Mouse (Mus musculus): ENCODE data around the gene Sfta2. TPM values are rescaled to one million over a fixed set of nuclear protein-coding genes. Genes with fewer than 3 reads are reported as not detected.
A peak's percentile ranks its signal among the peaks of the same experiment; 100 is the strongest.

The Sfta2 gene
- polyA plus RNA-seq, 1 experiment = not detected

DNA sequence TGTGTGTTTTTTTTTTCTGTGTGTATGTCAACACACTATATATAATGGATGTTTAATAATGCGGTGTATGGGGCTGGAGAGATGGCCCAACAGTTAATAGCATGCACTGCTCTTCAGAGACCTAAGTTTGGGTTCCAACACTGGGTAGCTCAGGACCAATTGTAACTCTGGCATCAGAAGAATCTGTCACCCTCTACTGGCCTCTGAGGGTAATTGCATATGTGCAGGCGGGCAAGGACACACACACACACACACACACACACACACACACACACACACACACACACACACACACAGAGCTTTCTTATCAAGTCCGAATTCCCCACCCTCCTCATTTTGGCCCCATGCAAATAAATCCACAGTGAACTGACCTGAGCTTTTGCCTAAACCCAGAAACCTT is 33.9 kb downstream of the Sfta2 start:
- Histone ChIP-seq H3K27ac (replicated peaks; ENCODE audit: low read depth, low read length) (no peak overlapping the region), H3K4me1 (ENCODE audit: control insufficient read depth, insufficient read depth, insufficient read length, low read length) (no peaks in the 10 kb centered on the region), H3K4me3 (ENCODE audit: insufficient read depth, low read depth, low read length) (no peak overlapping the region)

DNA sequence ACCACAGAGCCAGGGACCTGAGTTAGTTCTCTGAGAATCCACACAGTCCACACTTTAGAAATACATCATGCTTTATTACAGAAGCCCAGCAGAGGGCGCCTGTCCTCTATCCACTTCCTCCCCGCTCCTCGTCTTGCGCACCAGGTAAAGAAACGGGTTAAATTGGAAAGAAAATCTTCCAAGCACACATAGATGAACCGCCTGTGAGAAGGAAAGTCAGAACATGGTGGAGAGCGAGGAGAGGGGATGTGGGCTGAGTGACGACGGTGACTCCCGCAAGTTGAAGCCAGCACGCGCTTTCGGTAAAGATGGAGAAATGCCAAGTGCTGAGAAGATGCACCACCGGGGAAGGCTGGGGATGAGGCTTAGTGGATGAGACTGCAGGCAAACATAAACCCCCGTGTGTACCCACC is 34.4 kb downstream of the Sfta2 start:
- no peaks in the 10 kb centered on the region for H3K4me1 ChIP-seq (ENCODE audit: control insufficient read depth, insufficient read depth, insufficient read length, low read length)
- H3K27ac ChIP-seq (replicated peaks; ENCODE audit: low read depth, low read length) = no peak overlapping the region
- peak overlapping the region; percentile 50 for H3K4me3 ChIP-seq (ENCODE audit: insufficient read depth, low read depth, low read length)

GRCm38 (mm10) chr17:35636363-35636762 is 35.0 kb downstream of the Sfta2 start:
- Histone ChIP-seq H3K4me3 (ENCODE audit: insufficient read depth, low read depth, low read length) (no peak overlapping the region), H3K4me1 (ENCODE audit: control insufficient read depth, insufficient read depth, insufficient read length, low read length) (no peaks in the 10 kb centered on the region), H3K27ac (replicated peaks; ENCODE audit: low read depth, low read length) (no peak overlapping the region)

- Histone ChIP-seq H3K4me3 (ENCODE audit: insufficient read depth, low read depth, low read length) (no peak overlapping the region), H3K4me1 (ENCODE audit: control insufficient read depth, insufficient read depth, insufficient read length, low read length) (no peaks in the 10 kb centered on the region), H3K27ac (replicated peaks; ENCODE audit: low read depth, low read length) (no peak overlapping the region)
These were observed 37.3 kb downstream of the Sfta2 start for GRCm38 (mm10) chr17:35638475-35639190.

DNA sequence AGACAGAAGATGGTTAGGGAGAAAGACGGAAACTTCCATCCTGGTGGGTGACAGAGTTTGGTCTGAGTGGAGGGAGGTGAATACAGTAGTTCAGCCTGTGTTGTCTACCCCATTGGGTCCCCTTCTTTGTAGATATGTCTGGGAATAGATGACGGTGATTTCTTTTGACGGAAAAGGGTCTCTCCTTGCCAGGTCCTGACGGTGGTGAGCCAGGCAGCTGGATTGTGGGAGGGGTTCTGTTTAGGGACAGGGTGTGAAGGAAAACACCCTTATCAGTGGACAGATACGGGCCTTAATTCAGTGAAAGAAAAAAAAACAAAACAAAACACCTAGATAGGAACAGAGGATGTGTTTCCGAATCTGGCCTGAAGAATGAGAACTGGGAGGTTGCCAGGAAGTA is 38.0 kb downstream of the Sfta2 start:
- Histone ChIP-seq H3K4me1 (ENCODE audit: control insufficient read depth, insufficient read depth, insufficient read length, low read length) (no peaks in the 10 kb centered on the region), H3K27ac (replicated peaks; ENCODE audit: low read depth, low read length) (no peak overlapping the region), H3K4me3 (ENCODE audit: insufficient read depth, low read depth, low read length) (no peak overlapping the region)

- Histone ChIP-seq H3K4me3 (ENCODE audit: insufficient read depth, low read depth, low read length) (no peak within 1 kb of the TSS), H3K27ac (replicated peaks; ENCODE audit: low read depth, low read length) (no peak within 1 kb of the TSS), H3K4me1 (ENCODE audit: control insufficient read depth, insufficient read depth, insufficient read length, low read length) (no peaks in the 10 kb centered on the region)
These were observed 42.4 kb downstream of the Sfta2 start, which contains the start of gene Mucl3 for GRCm38 (mm10) chr17:35643609-35644236. Gene Mucl3 (minus strand): TSS chr17:35643695.

DNA sequence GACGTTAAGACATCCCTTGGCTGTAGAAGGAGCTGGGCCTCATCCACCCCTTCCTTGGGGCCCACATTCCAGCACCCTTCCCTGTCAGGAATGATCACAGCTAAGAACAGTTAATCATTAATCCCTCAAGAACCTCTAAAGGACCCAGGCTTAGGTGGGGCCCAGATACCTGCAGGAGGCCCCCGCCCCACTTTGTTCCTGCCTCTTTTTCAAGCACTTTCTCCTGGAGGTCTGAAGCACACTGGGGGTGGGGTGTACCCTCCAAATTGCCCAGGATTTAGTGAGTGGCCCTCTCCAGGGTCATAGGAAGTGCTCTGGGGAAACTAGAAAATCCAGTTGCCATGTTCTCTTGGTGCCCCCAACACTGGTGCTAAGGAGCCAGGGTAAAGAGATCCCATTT is 48.1 kb downstream of the Sfta2 start:
- Histone ChIP-seq H3K4me1 (ENCODE audit: control insufficient read depth, insufficient read depth, insufficient read length, low read length) (no peaks in the 10 kb centered on the region), H3K27ac (replicated peaks; ENCODE audit: low read depth, low read length) (no peak overlapping the region), H3K4me3 (ENCODE audit: insufficient read depth, low read depth, low read length) (no peak overlapping the region)

- no peak overlapping the region for H3K27ac ChIP-seq (replicated peaks; ENCODE audit: low read depth, low read length)
- no peaks in the 10 kb centered on the region for H3K4me1 ChIP-seq (ENCODE audit: control insufficient read depth, insufficient read depth, insufficient read length, low read length)
- H3K4me3 ChIP-seq (ENCODE audit: insufficient read depth, low read depth, low read length) = no peak overlapping the region
These were observed 51.7 kb downstream of the Sfta2 start for GRCm38 (mm10) chr17:35653086-35653485.

GRCm38 (mm10) chr17:35665957-35666515 is 64.7 kb downstream of the Sfta2 start:
- H3K4me1 ChIP-seq (ENCODE audit: control insufficient read depth, insufficient read depth, insufficient read length, low read length) = peaks cover 3% of the 10 kb centered on the region; the same call in 1 of the 2 replicates
- no peak overlapping the region for H3K4me3 ChIP-seq (ENCODE audit: insufficient read depth, low read depth, low read length)
- H3K27ac ChIP-seq (replicated peaks; ENCODE audit: low read depth, low read length) = no peak overlapping the region

GRCm38 (mm10) chr17:35666851-35667256 is 65.5 kb downstream of the Sfta2 start:
- H3K4me1 ChIP-seq (ENCODE audit: control insufficient read depth, insufficient read depth, insufficient read length, low read length) = peaks cover 3% of the 10 kb centered on the region; the same call in 1 of the 2 replicates
- H3K27ac ChIP-seq (replicated peaks; ENCODE audit: low read depth, low read length) = peak overlapping the region; percentile 51; the same call in 1 of the 2 replicates
- H3K4me3 ChIP-seq (ENCODE audit: insufficient read depth, low read depth, low read length) = peak overlapping the region; percentile 95

- Histone ChIP-seq H3K4me1 (ENCODE audit: control insufficient read depth, insufficient read depth, insufficient read length, low read length) (peaks cover 3% of the 10 kb centered on the region; the same call in 1 of the 2 replicates), H3K4me3 (ENCODE audit: insufficient read depth, low read depth, low read length) (peak within 1 kb of the TSS; percentile 95), H3K27ac (replicated peaks; ENCODE audit: low read depth, low read length) (peak within 1 kb of the TSS; percentile 51)
These were observed 66.2 kb downstream of the Sfta2 start, which contains the start of gene Vars2 for GRCm38 (mm10) chr17:35667334-35668065. Gene Vars2 (minus strand): TSS chr17:35667592.

DNA sequence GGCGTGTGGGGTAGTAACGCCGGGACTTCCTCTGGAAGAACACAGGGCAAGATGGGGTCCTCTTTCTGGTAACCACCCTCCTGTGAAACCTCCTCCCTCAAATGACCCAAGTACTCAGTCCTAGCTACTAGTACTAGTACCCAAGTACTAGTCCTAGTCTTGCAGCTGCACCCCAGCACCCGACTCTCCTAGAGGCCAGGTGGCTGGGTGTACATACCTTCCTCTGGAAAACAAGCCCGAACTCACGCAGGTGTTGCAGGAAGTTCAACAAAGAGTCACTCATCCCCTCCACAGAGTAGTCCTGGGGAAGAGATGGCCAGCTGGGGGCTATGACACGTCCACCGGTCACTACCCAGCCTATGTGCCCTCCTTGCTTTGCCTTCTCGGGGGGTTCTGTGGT is 68.4 kb downstream of the Sfta2 start:
- Histone ChIP-seq H3K27ac (replicated peaks; ENCODE audit: low read depth, low read length) (no peak overlapping the region), H3K4me1 (ENCODE audit: control insufficient read depth, insufficient read depth, insufficient read length, low read length) (peaks cover 3% of the 10 kb centered on the region; the same call in 1 of the 2 replicates), H3K4me3 (ENCODE audit: insufficient read depth, low read depth, low read length) (no peak overlapping the region)

GRCm38 (mm10) chr17:35671846-35672245 is 70.5 kb downstream of the Sfta2 start:
- H3K4me3 ChIP-seq (ENCODE audit: insufficient read depth, low read depth, low read length) = no peak overlapping the region
- no peak overlapping the region for H3K27ac ChIP-seq (replicated peaks; ENCODE audit: low read depth, low read length)
- H3K4me1 ChIP-seq (ENCODE audit: control insufficient read depth, insufficient read depth, insufficient read length, low read length) = 0 out of 2 replicates have a peak, but pooled peaks cover under 1% of the 10 kb centered on the region

DNA sequence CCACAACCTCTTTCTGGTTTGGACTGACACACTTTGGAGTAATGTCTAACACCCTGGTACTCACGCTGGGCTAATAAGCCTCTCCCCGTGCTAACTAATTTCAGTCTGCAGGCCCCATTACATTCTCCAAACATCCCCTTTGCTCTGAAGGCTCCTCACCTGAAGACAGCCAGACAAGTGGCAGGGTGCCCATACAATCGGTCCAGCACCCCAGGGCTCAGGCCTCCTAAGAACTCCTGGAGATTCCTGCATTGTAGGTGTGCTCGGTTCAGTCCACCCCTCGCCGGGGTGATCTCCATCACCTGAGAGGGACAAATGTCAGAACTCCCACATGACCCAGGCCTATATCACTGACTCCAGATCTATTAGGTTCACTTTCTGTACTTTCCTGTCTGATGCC is 71.2 kb downstream of the Sfta2 start:
- H3K4me1 ChIP-seq (ENCODE audit: control insufficient read depth, insufficient read depth, insufficient read length, low read length) = no peaks in the 10 kb centered on the region
- H3K27ac ChIP-seq (replicated peaks; ENCODE audit: low read depth, low read length) = no peak overlapping the region
- peak overlapping the region; percentile 80 for H3K4me3 ChIP-seq (ENCODE audit: insufficient read depth, low read depth, low read length)

Measured in brown adipose tissue, adult 24 weeks (tissue).